ENCODE assay signal across 23 mouse cellular contexts in the genomic region with DNA sequence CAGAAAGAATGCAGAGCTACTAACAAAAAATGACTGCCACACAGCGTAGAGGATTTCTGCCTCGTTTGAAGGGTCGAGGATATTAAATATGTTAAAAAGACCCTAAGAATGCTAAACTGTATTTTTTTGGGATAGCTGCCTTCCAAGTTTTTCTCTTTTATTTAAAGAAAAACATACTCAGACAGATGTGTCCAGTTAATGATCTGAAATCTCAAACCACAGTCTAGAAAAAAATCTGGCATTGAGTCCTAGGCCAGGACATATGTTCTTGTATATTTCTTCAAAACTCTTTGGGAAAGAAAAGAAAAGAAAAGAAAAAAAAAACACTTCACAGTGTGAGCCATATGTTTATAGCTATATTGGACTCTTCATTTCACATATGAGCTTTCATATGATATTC. TPM values are rescaled to one million over a fixed set of nuclear protein-coding genes. Genes with fewer than 3 reads are reported as not detected.
DNase-seq lines count a peak whose midpoint lies in the region; ATAC-seq and TF ChIP-seq lines count a peak whose summit lies in the region.
"Had no signal": no experiment of that assay in that cellular context is flagged by ENCODE, and none has a peak within 500 bp of the region (broad histone marks: within the 10 kb centered on the region; RNA-seq: fewer than 3 reads in every experiment).

No protein-coding gene starts in this region.

- H3K4me1 ChIP-seq in kidney, postnatal 0 days (replicated peaks; ENCODE audit: insufficient read depth, low read length): no peaks in the 10 kb centered on the region
- H3K4me1 ChIP-seq in embryonic facial prominence, embryonic 14.5 days (ENCODE audit: control insufficient read depth, insufficient read depth, low read length): peaks cover 3% of the 10 kb centered on the region; the same call in 1 of the 2 replicates
- H3K4me1 ChIP-seq: embryonic facial prominence, embryonic 12.5 days; forebrain, embryonic 15.5 days; heart, embryonic 10.5 days had no signal

- no peak overlapping the region for H3K9ac ChIP-seq in kidney, postnatal 0 days (ENCODE audit: low read depth, low read length)
- H3K9ac ChIP-seq in embryonic facial prominence, embryonic 14.5 days (ENCODE audit: low read depth, low read length): no peak overlapping the region
- H3K9ac ChIP-seq: embryonic facial prominence, embryonic 12.5 days; forebrain, embryonic 15.5 days; heart, embryonic 13.5 days; hindbrain, embryonic 15.5 days had no signal

- peak; percentile 41 for DNase-seq in kidney, postnatal 0 days (ENCODE audit: low spot score)
- no peak for DNase-seq in kidney, postnatal 14 days
- DNase-seq in NIH3T3 (ENCODE audit: low read depth): peak; percentile 53
- DNase-seq in embryonic facial prominence, embryonic 14.5 days (ENCODE audit: low spot score): peak; percentile 82
- no peak for DNase-seq in yolk sac, embryonic 10.5 days (ENCODE audit: low spot score)
- no peak for DNase-seq in ovary, postnatal 10 days (ENCODE audit: low spot score)
- DNase-seq: adrenal gland, adult 8-10 months; adrenal gland, postnatal 36 days; cerebellum, adult 18-20 months; cerebellum, adult 9-10 months; cerebellum, postnatal 14 days; gastrocnemius, postnatal 10 days; gastrocnemius, postnatal 36 days; heart, adult 2 months; heart, postnatal 14 days; heart, postnatal 4 days had no signal

- TF ChIP-seq CTCF in kidney, postnatal 0 days (IDR thresholded peaks at IDR 0.05; ENCODE audit: low read depth): no peak

- H3K27me3 ChIP-seq in kidney, postnatal 0 days (ENCODE audit: insufficient read depth, low read length): no peaks in the 10 kb centered on the region
- H3K27me3 ChIP-seq in embryonic facial prominence, embryonic 14.5 days (replicated peaks; ENCODE audit: control insufficient read depth, insufficient read depth, low read length): no peaks in the 10 kb centered on the region
- H3K27me3 ChIP-seq: embryonic facial prominence, embryonic 12.5 days; forebrain, embryonic 15.5 days; heart, embryonic 13.5 days; hindbrain, embryonic 15.5 days had no signal

- H3K27ac ChIP-seq in kidney, postnatal 0 days: no peak overlapping the region
- H3K27ac ChIP-seq in embryonic facial prominence, embryonic 14.5 days (replicated peaks; ENCODE audit: low read depth, low read length): peak overlapping the region; percentile 53
- H3K27ac ChIP-seq: embryonic facial prominence, embryonic 12.5 days; forebrain, embryonic 15.5 days; heart, adult 2 months; heart, embryonic 10.5 days; heart, embryonic 13.5 days; hindbrain, embryonic 15.5 days had no signal

- no peak for ATAC-seq in kidney, postnatal 0 days (replicated peaks; ENCODE audit: low FRiP score, low read depth)
- peak; percentile 42 for ATAC-seq in embryonic facial prominence, embryonic 14.5 days (ENCODE audit: low read depth)
- ATAC-seq: activated CD4-positive, CD25-positive, alpha-beta regulatory T cell, adult 4 months; CD4-positive, CD25-positive, alpha-beta regulatory T cell, adult 4 months; forebrain, embryonic 15.5 days had no signal

- no peak overlapping the region for H3K4me2 ChIP-seq in kidney, postnatal 0 days (ENCODE audit: low read length)
- no peak overlapping the region for H3K4me2 ChIP-seq in embryonic facial prominence, embryonic 14.5 days (ENCODE audit: low read depth, low read length)
- H3K4me2 ChIP-seq: embryonic facial prominence, embryonic 12.5 days; forebrain, embryonic 15.5 days; heart, embryonic 13.5 days; hindbrain, embryonic 15.5 days had no signal

- no peaks in the 10 kb centered on the region for H3K36me3 ChIP-seq in kidney, postnatal 0 days (ENCODE audit: insufficient read depth, low read length)
- H3K36me3 ChIP-seq in embryonic facial prominence, embryonic 14.5 days (ENCODE audit: control insufficient read depth, insufficient read depth, low read length): no peaks in the 10 kb centered on the region
- H3K36me3 ChIP-seq: embryonic facial prominence, embryonic 12.5 days; forebrain, embryonic 15.5 days; heart, embryonic 10.5 days; heart, embryonic 13.5 days; hindbrain, embryonic 15.5 days had no signal

- H3K9me3 ChIP-seq in kidney, postnatal 0 days (replicated peaks; ENCODE audit: low read length): no peaks in the 10 kb centered on the region
- no peaks in the 10 kb centered on the region for H3K9me3 ChIP-seq in embryonic facial prominence, embryonic 14.5 days (ENCODE audit: control insufficient read depth, low read length)
- H3K9me3 ChIP-seq: embryonic facial prominence, embryonic 12.5 days; forebrain, embryonic 15.5 days; heart, embryonic 10.5 days; heart, embryonic 13.5 days; hindbrain, embryonic 15.5 days had no signal

- WGBS in kidney, postnatal 0 days: 70% methylated on average over 3 of the region's 3 CpGs
- WGBS in embryonic facial prominence, embryonic 14.5 days: 42% methylated on average over 3 of the region's 3 CpGs

- no peak overlapping the region for H3K4me3 ChIP-seq in kidney, postnatal 0 days (replicated peaks; ENCODE audit: low read depth, low read length)
- no peak overlapping the region for H3K4me3 ChIP-seq in embryonic facial prominence, embryonic 14.5 days (ENCODE audit: low read depth, low read length)
- H3K4me3 ChIP-seq: embryonic facial prominence, embryonic 12.5 days; forebrain, embryonic 15.5 days; heart, adult 2 months; heart, embryonic 10.5 days; heart, embryonic 13.5 days; hindbrain, embryonic 15.5 days had no signal

RNA-seq across cellular contexts. Expression of a gene that starts 51.0 kb away (rescaled TPM):
- polyA plus RNA-seq in kidney, postnatal 0 days (2015; fragmentation: Nextera tagmentation; extraction: Ambion mirVana): 307 and 357 TPM in 2 replicates
- 258 and 290 TPM in 2 replicates for polyA plus RNA-seq in embryonic facial prominence, embryonic 14.5 days (2014; fragmentation: Nextera tagmentation; extraction: Ambion mirVana)

Comparison
In these comparisons a context has a peak if more than half of its experiments do, and no peak if none do; other contexts are left out.
1. DNase-seq: peak in kidney, postnatal 0 days (single experiment), NIH3T3 (single experiment) and embryonic facial prominence, embryonic 14.5 days (single experiment); none in kidney, postnatal 14 days (single experiment), yolk sac, embryonic 10.5 days (single experiment) and ovary, postnatal 10 days (single experiment).